Mouse (Mus musculus): ENCODE measurements at regions not wholly inside any gene's neighbourhood (a gene's known extent, or its start where the extent isn't known, plus 50 kb on each side); places are given as distances from the start of the nearest gene placed in this dataset.

DNA sequence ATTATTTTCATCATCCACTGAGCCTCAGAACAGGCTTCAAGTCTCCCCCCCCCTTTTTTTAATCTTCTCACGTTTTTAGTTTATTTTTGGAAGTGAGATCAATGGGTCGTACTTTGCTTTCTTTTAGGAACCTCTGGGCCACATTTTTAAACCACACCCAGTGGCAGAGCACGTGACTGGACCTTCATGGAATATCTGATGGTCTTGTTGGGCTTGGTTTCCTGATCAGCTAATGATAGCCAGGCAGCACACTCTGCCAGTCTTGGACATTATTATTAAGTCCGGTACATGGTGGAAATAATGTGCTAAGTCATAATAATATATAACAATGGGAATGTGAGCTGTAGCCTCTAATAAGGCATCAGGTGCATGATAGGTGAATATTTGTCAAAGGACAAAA, 138.0 kb upstream of the Klf4 start:
- TF ChIP-seq HCFC1 (IDR thresholded peaks at IDR 0.05; ENCODE audit: borderline replicate concordance, insufficient read depth, low read length) (no peak), MAFK (IDR thresholded peaks at IDR 0.05; ENCODE audit: insufficient read depth, low read depth, low read length) (no peak), ZNF384 (IDR thresholded peaks at IDR 0.05; ENCODE audit: low read depth, low read length) (no peak), ZC3H11A (IDR thresholded peaks at IDR 0.05; ENCODE audit: borderline replicate concordance, low read depth, low read length) (no peak), CHD2 (IDR thresholded peaks at IDR 0.05; ENCODE audit: low read depth, low read length) (no peak)
